18 mouse cellular contexts compared by ENCODE assay signal in the genomic region with DNA sequence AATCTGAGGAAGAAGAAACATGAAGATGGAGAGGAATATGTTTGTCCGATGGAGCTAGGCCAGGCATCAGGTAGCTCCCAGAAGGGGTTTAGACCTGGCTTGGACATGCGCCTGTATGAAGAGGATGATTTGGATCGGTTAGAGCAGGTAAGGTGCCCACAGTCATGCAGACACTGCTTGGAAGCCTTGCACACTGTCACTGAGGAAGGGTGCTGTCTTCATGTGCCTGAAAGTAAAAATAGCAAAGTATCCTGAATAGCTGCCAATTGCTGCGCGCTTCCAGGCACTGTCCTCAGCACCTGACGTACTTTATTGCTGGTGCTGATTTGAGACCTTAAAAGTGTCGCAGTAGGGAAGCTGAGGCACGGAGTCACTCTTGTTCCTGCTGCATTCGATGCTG. TPM values are rescaled to one million over a fixed set of nuclear protein-coding genes. Genes with fewer than 3 reads are reported as not detected.
DNase-seq lines count a peak whose midpoint lies in the region; ATAC-seq and TF ChIP-seq lines count a peak whose summit lies in the region.
"Had no signal": no experiment of that assay in that cellular context is flagged by ENCODE, and none has a peak within 500 bp of the region (broad histone marks: within the 10 kb centered on the region; RNA-seq: fewer than 3 reads in every experiment).

No protein-coding gene starts in this region.

- H3K9me3 ChIP-seq in intestine, postnatal 0 days (ENCODE audit: control insufficient read depth): no peaks in the 10 kb centered on the region
- H3K9me3 ChIP-seq: kidney, embryonic 15.5 days; limb, embryonic 10.5 days; liver, embryonic 12.5 days; lung, embryonic 15.5 days had no signal

- H3K9ac ChIP-seq in intestine, postnatal 0 days (ENCODE audit: low read depth, low read length): no peak overlapping the region
- H3K9ac ChIP-seq: kidney, embryonic 15.5 days; liver, embryonic 12.5 days; lung, embryonic 15.5 days had no signal

- TF ChIP-seq CTCF in gastrocnemius, adult 2 months (IDR thresholded peaks at IDR 0.05): no peak
- no peak for TF ChIP-seq CTCF in intestine, postnatal 0 days (IDR thresholded peaks at IDR 0.05; ENCODE audit: low read depth)

- peaks cover 49% of the 10 kb centered on the region for H3K36me3 ChIP-seq in intestine, postnatal 0 days (ENCODE audit: control insufficient read depth, insufficient read depth)

- no peaks in the 10 kb centered on the region for H3K27me3 ChIP-seq in intestine, postnatal 0 days (replicated peaks; ENCODE audit: control insufficient read depth, insufficient read depth, low read length)
- H3K27me3 ChIP-seq: kidney, embryonic 15.5 days; liver, embryonic 12.5 days; lung, embryonic 15.5 days had no signal

- H3K4me2 ChIP-seq in intestine, postnatal 0 days (replicated peaks; ENCODE audit: low read depth): no peak overlapping the region
- H3K4me2 ChIP-seq: kidney, embryonic 15.5 days; liver, embryonic 12.5 days; lung, embryonic 15.5 days had no signal

- 90% methylated on average over 9 of the region's 9 CpGs for WGBS in intestine, postnatal 0 days

- peak; percentile 28 for DNase-seq in gastrocnemius, adult 2 months
- no peak for DNase-seq in gastrocnemius, postnatal 4 days (ENCODE audit: low spot score in 2 of 2)
- peak; percentile 15 for DNase-seq in right cerebral cortex, postnatal 25 days
- DNase-seq in right cerebral cortex, postnatal 14 days: no peak
- peak; percentile 67 to 68 for DNase-seq in cerebellum, postnatal 25 days
- DNase-seq in embryo, embryonic 10.5 days (ENCODE audit: low spot score): no peak
- DNase-seq: adrenal gland, adult 8-10 months; B cell, adult 2 months; midbrain, embryonic 14.5 days; thymus, adult 2 months had no signal

- no peaks in the 10 kb centered on the region for H3K4me1 ChIP-seq in intestine, postnatal 0 days (replicated peaks; ENCODE audit: control insufficient read depth, insufficient read depth, low read length)
- H3K4me1 ChIP-seq: kidney, embryonic 15.5 days; limb, embryonic 10.5 days; liver, embryonic 12.5 days; lung, embryonic 15.5 days had no signal

- no peak overlapping the region for H3K4me3 ChIP-seq in gastrocnemius, adult 2 months
- no peak overlapping the region for H3K4me3 ChIP-seq in intestine, postnatal 0 days (ENCODE audit: low read depth, low read length)
- H3K4me3 ChIP-seq: kidney, embryonic 15.5 days; limb, embryonic 10.5 days; liver, embryonic 12.5 days; lung, embryonic 15.5 days; myocyte had no signal

- intact Hi-C loops in gastrocnemius, adult 2 months (cut with DNase I): loop anchor here (10.0 kb wide), 1 partner anchor 785 kb away; no protein-coding TSS in a partner anchor

- no peak overlapping the region for H3K27ac ChIP-seq in gastrocnemius, adult 2 months
- H3K27ac ChIP-seq in intestine, postnatal 0 days (ENCODE audit: low read depth, low read length): no peak overlapping the region
- H3K27ac ChIP-seq: kidney, embryonic 15.5 days; limb, embryonic 10.5 days; liver, embryonic 12.5 days; lung, embryonic 15.5 days had no signal

- no peak for ATAC-seq in intestine, postnatal 0 days
- ATAC-seq: liver, embryonic 12.5 days had no signal

RNA-seq across cellular contexts. Expression of a gene that starts 2.8 kb away (rescaled TPM):
- total RNA-seq in gastrocnemius, adult 2 months (2021): under 1 TPM; 0.59 to 0.66 TPM
- 1 to 10 TPM; 1.7 to 1.8 TPM for total RNA-seq in gastrocnemius, postnatal 4 days (2021)
- 10.4 and 11.7 TPM in 2 replicates for polyA plus RNA-seq in intestine, postnatal 0 days (2015; fragmentation: Nextera tagmentation; extraction: Ambion mirVana)

RNA-seq across cellular contexts. Expression of a gene that starts 13.0 kb away (rescaled TPM):
- 10 to 100 TPM; 37.4 to 52.4 TPM for total RNA-seq in gastrocnemius, adult 2 months (2021)
- 10 to 100 TPM; 95.5 to 99.8 TPM for total RNA-seq in gastrocnemius, postnatal 4 days (2021)
- polyA plus RNA-seq in intestine, postnatal 0 days (2015; fragmentation: Nextera tagmentation; extraction: Ambion mirVana): 89.1 and 97.3 TPM in 2 replicates

RNA-seq across cellular contexts. Expression of a gene that starts 57.2 kb away (rescaled TPM):
- not detected for total RNA-seq in gastrocnemius, adult 2 months (2021)
- total RNA-seq in gastrocnemius, postnatal 4 days (2021): under 1 TPM in 1 of 2 experiments, not detected in 1; 0.32 TPM
- polyA plus RNA-seq in intestine, postnatal 0 days (2015; fragmentation: Nextera tagmentation; extraction: Ambion mirVana): 1.0 and 1.4 TPM in 2 replicates
- total RNA-seq: granulocyte monocyte progenitor cell, adult 5-6 weeks; megakaryocyte, adult 5-6 weeks had no signal

Comparison
In these comparisons a context has a peak if more than half of its experiments do, and no peak if none do; other contexts are left out.
1. DNase-seq: peak in gastrocnemius, adult 2 months (single experiment), right cerebral cortex, postnatal 25 days (single experiment) and cerebellum, postnatal 25 days (2 of 2); none in gastrocnemius, postnatal 4 days (0 of 2), right cerebral cortex, postnatal 14 days (single experiment) and embryo, embryonic 10.5 days (single experiment).